Mouse (Mus musculus) heart, embryonic 16.5 days (tissue): ENCODE measurements around the gene Usp13. TPM values are rescaled to one million over a fixed set of nuclear protein-coding genes. Genes with fewer than 3 reads are reported as not detected.

Source experiments
- ATAC-seq: fragments of 200-750 bp; cut with Nextera tagmentation; replicated peaks from 2 replicates; pipeline ENCODE4 v1.8.0; 2017; ENCODE audit warnings: moderate number of reproducible peaks; ENCODE audit not compliant: insufficient read depth, low FRiP score; ENCODE audit errors: extremely low read depth
- H3K27ac ChIP-seq: fragments of 300-500 bp; sonication (generic); 2 replicates; pipeline ENCODE4 v1.5.1; 2014; ENCODE audit warnings: mild to moderate bottlenecking, low read length, control low read depth, moderate library complexity
- H3K27me3 ChIP-seq: fragments of 300-500 bp; sonication (generic); 2 replicates; pipeline ENCODE4 v1.6.1; 2014; ENCODE audit warnings: low read length, mixed read lengths; ENCODE audit not compliant: control insufficient read depth, insufficient read depth
- H3K36me3 ChIP-seq: fragments of 300-500 bp; sonication (generic); 2 replicates; pipeline ENCODE4 v1.6.1; 2014; ENCODE audit not compliant: control insufficient read depth, insufficient read depth
- H3K4me1 ChIP-seq: fragments of 300-500 bp; sonication (generic); 2 replicates; pipeline ENCODE4 v1.6.1; 2014; ENCODE audit warnings: low read length, mixed read lengths; ENCODE audit not compliant: control insufficient read depth, insufficient read depth
- H3K4me2 ChIP-seq: fragments of 300-500 bp; sonication (generic); 2 replicates; pipeline ENCODE4 v1.6.1; 2014; ENCODE audit warnings: low read depth, mild to moderate bottlenecking, control low read depth, low read length
- H3K4me3 ChIP-seq: fragments of 300-500 bp; sonication (generic); 2 replicates; pipeline ENCODE4 v1.5.1; 2014; ENCODE audit warnings: mild to moderate bottlenecking, control low read depth, low read length
- H3K9ac ChIP-seq: fragments of 300-500 bp; sonication (generic); 2 replicates; pipeline ENCODE4 v1.6.1; 2014; ENCODE audit warnings: low read length, control low read depth
- H3K9me3 ChIP-seq: fragments of 300-500 bp; sonication (generic); replicated peaks from 2 replicates; pipeline ENCODE4 v1.6.1; 2016; ENCODE audit warnings: low read length; ENCODE audit not compliant: control insufficient read depth
- WGBS: fragments of 180-500 bp; shearing (Covaris S2); extraction: QIAGEN DNeasy Blood & Tissue Kit; methylation state at CpG from one replicate; pipeline ENCODE4 v1.1.7; 2014; 5-methylcytosine and 5-hydroxymethylcytosine counted together
- polyA plus RNA-seq: library from polyadenylated mRNA; unstranded; fragments of >200 nt; fragmentation: Nextera tagmentation; extraction: Ambion mirVana; gene quantifications from 2 replicates; pipeline ENCODE4 v1.2.1, GENCODE M21; 2015

Gene Usp13
- polyA plus RNA-seq, 1 experiment from 2014 or later = 63.2 TPM

DNA sequence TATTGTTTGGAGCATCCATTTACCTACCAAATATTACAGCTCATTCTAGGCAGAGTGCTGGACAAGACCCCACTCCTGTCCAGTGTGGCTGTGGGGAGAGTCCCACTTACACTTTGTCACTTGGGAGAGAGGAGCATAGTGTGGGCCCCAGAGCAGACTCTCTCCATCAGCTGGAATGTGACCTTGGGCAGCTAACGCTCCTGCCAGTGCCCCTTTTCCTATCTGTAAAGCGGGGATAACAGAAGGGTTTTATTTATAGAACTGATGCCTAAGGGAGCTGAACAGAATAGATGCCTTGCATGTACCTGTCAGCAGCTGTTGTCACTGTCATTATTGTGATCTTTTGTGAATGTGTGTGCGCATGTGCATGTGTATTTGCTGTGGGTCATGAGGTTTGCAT lies 91.1 kb downstream of the Usp13 start:
- no peaks in the 10 kb centered on the region for H3K9me3 ChIP-seq
- 35% methylated on average over 3 of the region's 3 CpGs for WGBS
- no peak overlapping the region for H3K4me3 ChIP-seq
- ATAC-seq = peak; percentile 86
- peaks cover 46% of the 10 kb centered on the region for H3K4me1 ChIP-seq
- H3K27ac ChIP-seq = peak overlapping the region; percentile 88
- no peak overlapping the region for H3K4me2 ChIP-seq
- H3K9ac ChIP-seq = no peak overlapping the region
- H3K36me3 ChIP-seq = 0 out of 2 replicates have a peak, but pooled peaks cover 10% of the 10 kb centered on the region
- no peaks in the 10 kb centered on the region for H3K27me3 ChIP-seq

DNA sequence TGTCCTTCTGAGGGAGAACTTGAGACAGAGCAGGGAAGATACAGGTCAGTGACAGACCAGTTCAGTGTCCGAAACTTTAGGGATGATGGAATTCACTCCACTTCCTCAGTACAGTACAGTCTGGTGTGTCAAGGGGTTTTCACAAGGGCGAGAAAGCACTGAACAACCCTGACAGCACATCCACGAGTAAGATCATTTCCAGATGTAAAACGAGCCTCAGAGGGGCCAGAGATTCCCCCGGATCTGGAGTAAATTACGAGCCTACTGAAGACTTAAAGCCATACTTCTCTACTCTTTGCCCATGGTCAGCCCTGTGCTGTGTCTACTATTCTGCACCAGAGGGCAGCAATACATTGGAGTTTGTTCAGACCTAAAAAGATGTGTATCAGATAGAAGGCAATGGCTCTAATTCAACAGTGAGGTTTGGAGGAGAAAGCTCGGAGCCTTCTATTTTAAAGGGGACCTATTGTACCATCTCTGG lies 92.8 kb downstream of the Usp13 start:
- Histone ChIP-seq H3K27me3 (no peaks in the 10 kb centered on the region), H3K9me3 (no peaks in the 10 kb centered on the region), H3K4me3 (no peak overlapping the region), H3K4me1 (peaks cover 39% of the 10 kb centered on the region), H3K4me2 (no peak overlapping the region), H3K36me3 (peaks cover 26% of the 10 kb centered on the region), H3K9ac (no peak overlapping the region), H3K27ac (0 out of 2 replicates have a peak overlapping the region, but pooled peaks have one; percentile 32)
- ATAC-seq = no peak
- WGBS = 55% methylated on average over 7 of the region's 7 CpGs

DNA sequence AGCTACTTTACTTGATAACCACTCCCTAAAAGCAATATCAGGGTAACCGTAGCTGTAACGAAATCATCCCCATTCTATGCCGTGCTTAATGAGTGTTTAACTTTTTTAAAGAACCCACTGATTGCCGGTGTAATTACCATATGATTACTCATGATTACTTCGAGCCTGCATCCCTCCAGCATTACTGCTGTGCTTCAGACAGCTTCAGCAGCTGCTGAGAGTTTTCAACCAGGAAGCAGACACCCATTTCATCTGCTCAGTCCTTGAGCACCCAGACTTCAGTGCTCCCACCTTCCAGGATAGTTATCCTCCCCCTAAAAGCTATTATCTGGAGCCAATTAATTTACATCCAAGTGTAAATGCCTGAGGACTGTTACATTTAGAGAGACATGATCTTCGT lies 106.8 kb downstream of the Usp13 start:
- Histone ChIP-seq H3K9ac (no peak overlapping the region), H3K36me3 (peaks cover 69% of the 10 kb centered on the region), H3K27me3 (no peaks in the 10 kb centered on the region), H3K4me2 (no peak overlapping the region), H3K9me3 (peaks cover 6% of the 10 kb centered on the region), H3K4me3 (no peak overlapping the region), H3K27ac (no peak overlapping the region), H3K4me1 (no peaks in the 10 kb centered on the region)
- WGBS = 90% methylated on average over 6 of the region's 6 CpGs
- ATAC-seq = no peak

DNA sequence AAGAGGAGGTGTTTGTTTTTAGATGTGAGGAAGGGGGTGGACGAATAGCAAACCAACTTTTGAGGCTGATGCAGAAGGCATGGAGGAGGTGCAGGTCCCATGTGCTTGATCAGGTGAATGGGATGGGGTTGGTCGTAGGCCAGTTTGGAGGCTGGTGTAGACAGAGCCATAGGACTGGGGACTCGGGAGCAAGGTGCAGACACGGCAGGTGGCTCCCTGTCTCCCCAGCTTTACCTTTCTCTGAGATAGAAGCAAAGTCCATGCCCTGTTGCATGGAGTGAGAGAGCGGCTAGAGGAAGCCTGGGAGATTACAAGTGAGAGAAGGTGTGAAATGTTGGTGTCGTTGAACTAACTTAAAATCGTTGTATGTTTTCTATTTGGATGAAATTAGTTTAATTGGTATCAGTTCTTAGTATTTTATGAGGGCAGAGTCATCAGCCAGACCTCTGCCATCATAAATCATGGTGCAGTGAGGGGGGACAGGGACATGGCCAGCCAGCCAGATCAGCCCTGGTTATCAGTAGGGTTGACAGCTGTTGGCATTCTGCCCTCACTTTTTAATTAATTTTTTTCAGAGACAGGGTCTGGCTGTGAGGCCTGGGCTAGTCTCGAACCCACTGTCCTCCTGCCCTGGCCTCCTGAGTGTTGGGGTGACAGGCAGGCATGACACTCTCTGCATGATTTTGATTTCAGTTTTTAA lies 122.6 kb downstream of the Usp13 start:
- Histone ChIP-seq H3K9ac (no peak overlapping the region), H3K4me3 (no peak overlapping the region), H3K27me3 (no peaks in the 10 kb centered on the region), H3K4me2 (no peak overlapping the region), H3K9me3 (no peaks in the 10 kb centered on the region), H3K4me1 (peaks cover 6% of the 10 kb centered on the region), H3K36me3 (peaks cover 5% of the 10 kb centered on the region; the same call in 1 of the 2 replicates), H3K27ac (no peak overlapping the region)
- ATAC-seq = no peak
- 56% methylated on average over 8 of the region's 8 CpGs for WGBS

DNA sequence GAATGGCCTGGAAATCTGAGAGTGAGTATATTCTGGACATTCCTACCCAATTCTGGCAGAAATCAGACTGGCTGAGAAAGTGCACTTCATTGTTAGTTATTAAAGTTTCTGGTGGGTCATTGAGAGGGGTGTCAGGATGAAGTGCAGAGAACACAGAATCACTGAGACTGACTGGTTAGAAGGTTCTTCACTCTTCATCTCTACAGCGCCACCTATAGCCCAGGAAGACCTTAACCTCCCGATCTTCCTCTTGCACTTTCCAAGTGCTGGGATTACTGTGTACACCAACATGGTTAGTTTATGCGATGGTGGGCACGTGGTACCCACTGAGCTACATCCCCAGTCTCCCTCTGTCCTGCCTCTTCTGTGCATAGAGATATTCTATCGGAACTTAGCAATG lies 130.1 kb downstream of the Usp13 start:
- H3K27me3 ChIP-seq = no peaks in the 10 kb centered on the region
- no peak for ATAC-seq
- no peaks in the 10 kb centered on the region for H3K4me1 ChIP-seq
- 92% methylated on average over 5 of the region's 5 CpGs for whole genome bisulfite sequencing
- H3K4me2 ChIP-seq = no peak overlapping the region
- H3K36me3 ChIP-seq = no peaks in the 10 kb centered on the region
- no peak overlapping the region for H3K27ac ChIP-seq
- no peak overlapping the region for H3K9ac ChIP-seq
- H3K9me3 ChIP-seq = no peaks in the 10 kb centered on the region
- H3K4me3 ChIP-seq = no peak overlapping the region

DNA sequence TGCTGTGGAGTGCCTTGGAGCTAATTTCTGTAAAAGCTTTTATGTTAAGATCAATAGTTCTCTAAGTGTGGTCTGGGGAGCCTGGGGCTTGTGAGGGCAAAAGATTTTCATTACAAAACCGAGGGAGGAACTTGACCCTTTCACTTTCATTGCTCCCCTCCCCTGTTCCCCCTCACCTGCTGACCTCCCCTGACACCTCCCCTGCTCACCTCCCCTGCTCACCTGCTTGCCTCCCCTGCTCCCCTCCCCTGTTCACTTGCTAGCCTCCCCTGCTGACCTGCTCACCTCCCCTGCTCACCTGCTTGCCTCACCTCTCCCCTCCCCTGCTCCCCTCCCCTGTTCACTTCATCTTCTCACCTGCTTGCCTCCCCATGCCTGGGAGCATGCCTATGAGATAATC lies 134.0 kb downstream of the Usp13 start:
- ATAC-seq = no peak
- Histone ChIP-seq H3K4me2 (no peak overlapping the region), H3K4me1 (no peaks in the 10 kb centered on the region), H3K9ac (no peak overlapping the region), H3K4me3 (no peak overlapping the region), H3K9me3 (no peaks in the 10 kb centered on the region), H3K36me3 (no peaks in the 10 kb centered on the region), H3K27me3 (no peaks in the 10 kb centered on the region), H3K27ac (no peak overlapping the region)
- 17% methylated on average over 1 of the region's 1 CpGs for WGBS

DNA sequence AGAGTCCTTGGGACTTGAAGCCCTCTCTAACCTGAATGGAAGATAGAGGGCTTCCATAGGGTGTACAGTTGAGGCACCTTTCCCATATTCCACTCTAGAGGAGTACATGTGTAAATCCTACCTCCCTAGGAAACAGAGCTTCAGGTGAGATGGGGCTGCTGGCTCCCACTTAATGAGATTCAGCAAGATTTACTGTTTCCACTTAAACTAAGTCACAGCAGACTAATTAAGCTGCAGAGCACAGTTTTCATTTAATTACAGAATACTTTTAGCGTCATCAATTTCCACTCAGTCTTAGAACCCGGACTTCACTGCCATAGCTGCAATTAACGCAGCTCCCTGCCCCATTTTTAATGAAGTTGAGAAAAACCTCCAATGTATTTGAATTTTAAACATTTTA lies 144.1 kb downstream of the Usp13 start:
- Histone ChIP-seq H3K4me2 (no peak overlapping the region), H3K27me3 (no peaks in the 10 kb centered on the region), H3K9me3 (no peaks in the 10 kb centered on the region), H3K27ac (no peak overlapping the region), H3K36me3 (no peaks in the 10 kb centered on the region), H3K4me3 (no peak overlapping the region), H3K9ac (no peak overlapping the region), H3K4me1 (no peaks in the 10 kb centered on the region)
- 75% methylated on average over 3 of the region's 3 CpGs for WGBS
- no peak for ATAC-seq

DNA sequence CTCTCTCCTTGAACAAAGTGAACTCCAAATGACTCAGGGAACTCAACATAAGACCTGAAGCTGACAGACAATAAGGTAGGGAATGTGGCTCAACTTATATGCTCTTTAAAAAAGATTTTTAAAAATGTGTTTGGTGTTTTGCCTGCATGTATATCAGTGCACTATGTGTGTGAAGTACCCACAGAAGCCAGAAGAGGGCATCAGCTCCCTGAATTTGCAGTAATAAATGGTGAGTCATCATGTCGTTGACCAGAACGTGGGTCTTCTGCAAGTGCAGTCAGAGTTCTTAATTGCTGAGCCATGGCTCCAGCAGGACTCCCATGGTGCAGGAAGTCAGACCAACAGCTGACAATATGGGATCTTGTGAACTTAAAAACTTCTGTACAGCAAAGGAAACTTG lies 148.2 kb downstream of the Usp13 start:
- Histone ChIP-seq H3K9me3 (no peaks in the 10 kb centered on the region), H3K27me3 (no peaks in the 10 kb centered on the region), H3K4me3 (no peak overlapping the region), H3K36me3 (no peaks in the 10 kb centered on the region), H3K9ac (no peak overlapping the region), H3K27ac (no peak overlapping the region), H3K4me2 (no peak overlapping the region), H3K4me1 (no peaks in the 10 kb centered on the region)
- no peak for ATAC-seq
- WGBS = 5% methylated on average over 2 of the region's 2 CpGs

DNA sequence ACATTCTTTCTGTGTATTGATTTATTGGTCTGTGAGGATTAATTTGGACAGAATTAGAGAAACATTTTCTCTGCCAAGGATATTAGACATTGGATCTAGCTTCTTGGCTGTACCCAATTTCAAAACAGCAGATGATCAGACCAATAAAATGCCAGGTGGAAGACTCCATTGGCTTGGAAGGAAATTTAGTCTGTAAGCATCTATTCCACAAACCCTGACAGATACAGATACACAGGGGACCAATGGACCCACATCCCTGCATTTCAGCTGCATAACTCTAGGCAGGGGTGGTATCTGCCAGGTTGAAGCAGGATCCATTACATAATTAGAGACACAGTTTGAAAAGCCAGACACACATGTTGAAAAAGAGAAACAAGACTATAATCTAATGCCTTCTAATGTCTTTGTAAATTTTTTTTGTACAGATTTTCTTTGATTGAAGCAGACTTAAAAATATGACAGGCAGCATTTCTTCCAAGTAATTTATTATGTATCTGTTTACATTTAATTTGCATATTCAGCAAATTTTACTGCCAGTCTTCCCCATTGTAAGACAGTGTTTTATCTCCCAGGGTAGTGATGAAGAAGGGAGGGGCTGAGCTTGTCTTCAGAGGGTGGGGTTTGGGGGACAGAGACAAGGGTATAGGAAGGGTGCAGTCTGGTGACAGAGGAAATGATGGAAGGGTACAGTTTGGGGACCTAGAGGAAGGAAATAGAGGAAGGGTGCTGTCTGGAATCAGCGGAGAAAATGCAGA lies 151.5 kb downstream of the Usp13 start:
- 78% methylated on average over 1 of the region's 1 CpGs for WGBS
- no peak for ATAC-seq
- Histone ChIP-seq H3K9me3 (0 out of 2 replicates have a peak, but pooled peaks cover 4% of the 10 kb centered on the region), H3K27me3 (no peaks in the 10 kb centered on the region), H3K4me2 (no peak overlapping the region), H3K4me3 (no peak overlapping the region), H3K27ac (no peak overlapping the region), H3K36me3 (no peaks in the 10 kb centered on the region), H3K9ac (no peak overlapping the region), H3K4me1 (no peaks in the 10 kb centered on the region)
